Mouse (Mus musculus): ENCODE data around the gene Sfi1. TPM values are rescaled to one million over a fixed set of nuclear protein-coding genes. Genes with fewer than 3 reads are reported as not detected.
A peak's percentile ranks its signal among the peaks of the same experiment; 100 is the strongest.

The Sfi1 gene
- 13.4 and 13.7 TPM in 2 replicates for polyA plus RNA-seq (2016; fragmentation: Nextera tagmentation; extraction: Ambion mirVana)

DNA sequence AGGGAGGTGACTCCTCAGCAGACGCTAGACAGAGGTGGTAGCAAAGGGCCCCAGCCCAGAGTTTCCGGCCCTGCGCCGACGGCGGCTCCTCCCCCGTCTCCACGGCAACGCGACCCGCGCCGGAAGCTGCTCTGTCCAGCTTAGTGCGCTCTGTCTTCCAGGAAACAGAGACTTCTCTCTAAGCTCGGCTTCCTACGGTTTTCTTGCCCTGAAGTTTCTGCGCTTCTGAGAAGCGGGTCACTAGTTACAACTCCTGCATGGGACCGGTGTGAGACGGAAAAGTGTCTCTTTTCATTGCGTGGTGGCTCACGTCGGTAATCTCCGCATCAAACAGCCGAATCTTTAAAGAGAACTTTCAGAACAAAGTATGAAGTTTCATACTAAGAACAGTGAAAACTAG lies at the start of gene Sfi1:
Gene Sfi1 (minus strand): TSS at position 101 of the 400 bp plus-strand sequence.
- WGBS: 84% methylated on average over 25 of the region's 25 CpGs
- no peak within 1 kb of the TSS for H3K27ac ChIP-seq

DNA sequence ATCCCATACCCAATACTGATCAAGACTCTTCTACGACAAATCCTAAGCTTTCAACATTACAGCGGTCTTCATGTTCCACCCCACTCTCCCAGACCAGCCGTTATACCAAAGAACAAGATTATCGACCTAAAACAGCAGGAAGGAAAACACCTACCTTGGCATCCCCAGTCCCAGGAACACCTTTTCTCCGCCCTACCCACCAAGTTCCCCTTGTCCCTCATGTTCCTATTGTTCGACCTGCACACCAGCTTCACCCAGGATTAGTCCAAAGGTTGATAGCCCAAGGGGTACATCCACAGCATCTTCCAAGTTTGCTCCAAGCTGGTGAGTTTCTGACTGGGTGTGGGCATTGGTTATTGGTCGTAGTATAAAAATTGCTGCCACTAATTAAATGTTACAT lies 49.1 kb upstream of the Sfi1 start:
- no peak overlapping the region for H3K27ac ChIP-seq
- no peak for DNase-seq (ENCODE audit: extremely low spot score, low spot score)
- H3K4me1 ChIP-seq: no peaks in the 10 kb centered on the region
- peaks cover 100% of the 10 kb centered on the region for H3K36me3 ChIP-seq (replicated peaks)
- WGBS: 94% methylated on average over 7 of the region's 7 CpGs
- no peak overlapping the region for H3K4me3 ChIP-seq
- peaks cover 9% of the 10 kb centered on the region; the same call in 1 of the 2 replicates for H3K9me3 ChIP-seq
- H3K27me3 ChIP-seq (ENCODE audit: poor library complexity, severe bottlenecking): no peaks in the 10 kb centered on the region

More for the DNA sequence above, at the start of gene Sfi1:
- DNase-seq (ENCODE audit: extremely low spot score, low spot score): no peak
- no peaks in the 10 kb centered on the region for H3K36me3 ChIP-seq (replicated peaks)
- H3K27me3 ChIP-seq (ENCODE audit: poor library complexity, severe bottlenecking): no peaks in the 10 kb centered on the region
- no peaks in the 10 kb centered on the region for H3K9me3 ChIP-seq
- no peak within 1 kb of the TSS for H3K4me3 ChIP-seq
- H3K4me1 ChIP-seq: no peaks in the 10 kb centered on the region

DNA sequence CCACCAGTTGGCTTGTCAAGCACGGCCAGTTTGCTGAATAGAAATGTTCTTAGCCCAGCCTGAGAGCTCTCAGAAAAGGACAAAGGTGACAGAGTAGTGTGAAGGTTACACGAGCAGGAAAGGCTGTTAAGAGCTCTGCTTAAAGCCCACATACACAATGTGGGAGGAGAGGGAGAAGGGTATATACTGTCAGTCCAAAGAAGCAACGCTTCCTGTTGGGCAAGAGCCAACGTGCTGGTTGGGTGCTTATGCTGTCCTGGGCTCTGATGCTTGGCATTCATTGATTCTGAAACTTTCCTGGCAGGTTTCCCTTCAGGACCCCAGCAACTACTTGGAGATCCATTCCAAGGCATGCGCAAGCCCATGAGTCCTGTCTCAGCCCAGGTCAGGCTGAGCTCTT lies 42.0 kb upstream of the Sfi1 start:
- H3K9me3 ChIP-seq: no peaks in the 10 kb centered on the region; the same call in 1 of the 2 replicates
- H3K27me3 ChIP-seq (ENCODE audit: poor library complexity, severe bottlenecking): no peaks in the 10 kb centered on the region
- H3K27ac ChIP-seq: no peak overlapping the region
- 92% methylated on average over 5 of the region's 5 CpGs for WGBS
- no peak for DNase-seq (ENCODE audit: extremely low spot score, low spot score)
- no peak overlapping the region for H3K4me3 ChIP-seq
- no peaks in the 10 kb centered on the region for H3K4me1 ChIP-seq
- peaks cover 98% of the 10 kb centered on the region for H3K36me3 ChIP-seq (replicated peaks)

DNA sequence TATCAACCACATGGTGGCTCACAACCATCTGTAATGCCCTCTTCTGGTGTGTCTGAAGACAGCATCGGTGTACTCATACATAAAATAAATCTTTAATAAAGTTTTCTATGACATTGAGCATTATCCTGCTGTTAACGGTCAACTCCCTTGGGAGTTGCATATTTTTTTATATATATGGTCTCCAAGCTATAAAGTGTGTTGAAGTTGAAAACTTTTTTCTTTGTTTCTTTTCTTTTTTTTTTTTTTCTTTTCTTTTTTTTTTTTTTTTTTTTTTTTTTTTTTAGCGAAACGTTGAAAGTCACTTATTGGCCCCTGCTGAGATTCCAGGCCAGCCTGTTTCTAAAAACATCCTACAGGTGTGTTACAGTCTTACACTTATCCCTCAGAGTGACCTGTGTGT lies 40.4 kb upstream of the Sfi1 start:
- no peak overlapping the region for H3K27ac ChIP-seq
- H3K4me3 ChIP-seq: no peak overlapping the region
- DNase-seq (ENCODE audit: extremely low spot score, low spot score): no peak
- H3K9me3 ChIP-seq: no peaks in the 10 kb centered on the region; the same call in 1 of the 2 replicates
- H3K4me1 ChIP-seq: no peaks in the 10 kb centered on the region
- 96% methylated on average over 4 of the region's 4 CpGs for WGBS
- H3K36me3 ChIP-seq (replicated peaks): peaks cover 98% of the 10 kb centered on the region
- H3K27me3 ChIP-seq (ENCODE audit: poor library complexity, severe bottlenecking): no peaks in the 10 kb centered on the region

DNA sequence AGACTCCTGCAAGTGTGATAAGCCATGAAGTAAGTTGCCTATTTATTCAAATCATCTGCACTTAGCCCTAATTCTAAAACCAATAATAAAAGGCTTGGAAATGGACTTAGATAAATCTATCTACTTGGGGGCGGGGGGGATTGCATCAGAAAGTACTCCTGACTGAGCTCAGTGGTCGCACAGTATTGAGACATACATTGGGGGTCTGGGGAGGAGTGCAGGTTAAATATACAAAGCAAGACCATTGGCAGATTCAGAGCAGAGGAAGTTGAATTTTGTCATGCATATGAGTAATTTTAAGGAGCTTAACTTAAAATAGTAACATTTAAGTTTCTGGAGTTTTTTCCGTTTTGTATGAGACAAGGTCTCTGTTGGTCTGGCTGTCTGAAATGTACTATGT lies 39.0 kb upstream of the Sfi1 start:
- Histone ChIP-seq H3K36me3 (replicated peaks) (peaks cover 95% of the 10 kb centered on the region), H3K27ac (no peak overlapping the region), H3K9me3 (no peaks in the 10 kb centered on the region; the same call in 1 of the 2 replicates), H3K4me3 (no peak overlapping the region), H3K27me3 (ENCODE audit: poor library complexity, severe bottlenecking) (no peaks in the 10 kb centered on the region), H3K4me1 (no peaks in the 10 kb centered on the region)
- WGBS: 91% methylated on average over 3 of the region's 3 CpGs
- no peak for DNase-seq (ENCODE audit: extremely low spot score, low spot score)

DNA sequence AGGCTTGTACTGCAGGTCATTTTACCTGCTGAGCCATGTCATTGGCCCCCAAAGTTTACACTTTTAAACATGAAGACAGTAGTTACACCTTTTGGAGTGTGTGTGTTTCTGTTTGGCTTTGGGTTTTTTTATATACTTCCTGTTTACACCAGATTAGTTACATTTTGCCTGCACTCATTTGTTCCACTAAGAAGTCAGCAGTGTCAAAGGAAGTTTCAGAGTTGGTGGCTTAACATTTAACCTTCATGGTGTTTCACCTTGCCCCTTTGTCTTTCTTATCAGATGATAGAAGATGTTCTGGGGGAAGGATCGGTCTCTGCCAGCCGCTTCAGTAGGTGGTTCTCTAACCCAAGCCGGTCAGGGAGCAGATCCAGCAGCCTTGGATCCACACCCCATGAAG lies 33.9 kb upstream of the Sfi1 start:
- WGBS: 97% methylated on average over 3 of the region's 3 CpGs

DNA sequence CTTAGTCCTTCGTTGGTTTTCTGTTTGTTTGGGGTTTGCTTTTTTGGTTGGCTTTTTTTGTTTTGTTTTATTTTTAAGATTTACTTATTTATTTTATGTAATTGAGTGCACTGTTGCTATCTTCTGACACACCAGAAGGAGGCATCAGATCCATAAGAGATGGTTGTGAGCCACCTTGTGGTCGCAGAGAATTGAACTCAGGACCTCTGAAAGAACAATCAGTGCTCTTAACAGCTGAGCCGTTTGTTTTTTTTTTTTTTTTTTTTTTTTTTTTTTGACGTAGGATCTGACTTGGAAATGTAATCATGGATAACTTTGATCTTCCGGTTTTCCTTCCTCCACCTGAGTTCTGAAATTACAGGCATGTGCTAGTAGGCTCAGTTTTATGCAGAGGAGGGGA lies 29.8 kb upstream of the Sfi1 start:
- no peak overlapping the region for H3K27ac ChIP-seq
- no peaks in the 10 kb centered on the region for H3K4me1 ChIP-seq
- DNase-seq (ENCODE audit: extremely low spot score, low spot score): no peak
- no peaks in the 10 kb centered on the region for H3K27me3 ChIP-seq (ENCODE audit: poor library complexity, severe bottlenecking)
- H3K36me3 ChIP-seq (replicated peaks): peaks cover 96% of the 10 kb centered on the region
- H3K4me3 ChIP-seq: no peak overlapping the region
- H3K9me3 ChIP-seq: no peaks in the 10 kb centered on the region
- 90% methylated on average over 5 of the region's 5 CpGs for WGBS

More for the DNA sequence above, 33.9 kb upstream of the Sfi1 start:
- Histone ChIP-seq H3K36me3 (replicated peaks) (peaks cover 97% of the 10 kb centered on the region), H3K4me3 (no peak overlapping the region), H3K27ac (no peak overlapping the region), H3K4me1 (no peaks in the 10 kb centered on the region), H3K27me3 (ENCODE audit: poor library complexity, severe bottlenecking) (no peaks in the 10 kb centered on the region), H3K9me3 (no peaks in the 10 kb centered on the region)
- no peak for DNase-seq (ENCODE audit: extremely low spot score, low spot score)

DNA sequence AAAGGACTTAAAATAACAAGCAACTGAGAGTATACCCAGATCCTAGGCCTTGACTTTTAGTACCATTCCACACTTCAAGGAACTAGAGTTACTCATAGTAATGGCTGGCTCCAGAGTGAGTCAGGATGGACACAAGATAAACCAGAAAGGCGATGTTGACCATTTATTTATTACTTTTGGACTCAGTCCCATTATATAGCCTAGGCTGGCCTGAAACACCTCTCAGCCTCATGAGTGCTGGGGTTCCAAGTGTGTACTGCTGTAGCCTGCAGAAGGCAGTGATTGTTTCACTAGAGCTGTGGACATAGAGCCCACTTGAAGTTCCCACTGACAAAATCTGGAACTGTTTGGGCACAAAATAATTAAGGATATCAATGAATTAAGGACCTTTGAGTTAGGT lies 19.3 kb upstream of the Sfi1 start:
- Histone ChIP-seq H3K4me1 (no peaks in the 10 kb centered on the region), H3K4me3 (no peak overlapping the region), H3K27ac (no peak overlapping the region), H3K36me3 (replicated peaks) (peaks cover 98% of the 10 kb centered on the region), H3K9me3 (no peaks in the 10 kb centered on the region), H3K27me3 (ENCODE audit: poor library complexity, severe bottlenecking) (no peaks in the 10 kb centered on the region)
- WGBS: 92% methylated on average over 1 of the region's 1 CpGs
- no peak for DNase-seq (ENCODE audit: extremely low spot score, low spot score)

DNA sequence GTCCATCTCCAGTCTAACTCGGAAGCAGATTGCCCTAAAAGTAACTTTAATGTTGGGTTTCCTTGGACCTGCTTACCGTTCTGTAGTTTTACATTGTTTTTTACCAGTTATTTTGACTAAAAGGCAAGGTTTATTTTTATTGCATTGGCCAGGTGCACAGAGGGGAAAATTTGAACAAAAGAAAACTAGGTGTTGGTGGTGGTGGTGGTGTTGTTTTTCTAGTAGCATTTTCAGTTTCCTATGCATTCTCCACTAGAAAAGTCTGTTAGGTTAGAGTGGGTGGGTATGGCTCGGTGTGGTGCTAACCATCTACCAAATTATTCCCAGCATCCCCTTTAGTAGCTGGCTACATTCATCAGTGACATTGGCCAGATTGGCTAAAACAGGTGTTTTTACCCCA lies 13.5 kb upstream of the Sfi1 start:
- H3K4me1 ChIP-seq: peaks cover 13% of the 10 kb centered on the region
- 95% methylated on average over 3 of the region's 3 CpGs for WGBS
- H3K36me3 ChIP-seq (replicated peaks): peaks cover 75% of the 10 kb centered on the region

DNA sequence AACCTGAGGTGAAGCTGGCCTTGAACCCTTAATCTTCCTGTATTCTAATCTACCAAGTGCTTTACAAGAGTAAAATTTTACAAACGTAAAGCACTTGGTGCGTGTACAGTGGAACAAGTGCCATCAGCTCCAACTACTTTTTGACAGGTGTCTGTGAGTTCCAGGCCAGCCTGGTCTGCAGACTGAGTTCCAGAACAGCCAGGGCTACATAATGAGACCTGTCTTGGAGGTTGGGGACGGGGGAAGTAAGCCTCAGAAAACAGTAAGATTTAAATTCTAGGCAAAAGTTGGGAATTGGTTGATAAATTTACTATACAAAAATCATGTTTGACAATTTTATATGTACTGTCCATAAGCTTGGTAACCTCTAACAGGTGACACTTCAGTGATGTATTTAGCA lies 11.9 kb upstream of the Sfi1 start:
- no peak overlapping the region for H3K4me3 ChIP-seq
- whole genome bisulfite sequencing: 94% methylated on average over 3 of the region's 3 CpGs
- no peak for DNase-seq (ENCODE audit: extremely low spot score, low spot score)

More for the DNA sequence above, 13.5 kb upstream of the Sfi1 start:
- no peaks in the 10 kb centered on the region for H3K9me3 ChIP-seq
- H3K27me3 ChIP-seq (ENCODE audit: poor library complexity, severe bottlenecking): no peaks in the 10 kb centered on the region
- H3K27ac ChIP-seq: no peak overlapping the region
- H3K4me3 ChIP-seq: no peak overlapping the region
- DNase-seq (ENCODE audit: extremely low spot score, low spot score): no peak

DNA sequence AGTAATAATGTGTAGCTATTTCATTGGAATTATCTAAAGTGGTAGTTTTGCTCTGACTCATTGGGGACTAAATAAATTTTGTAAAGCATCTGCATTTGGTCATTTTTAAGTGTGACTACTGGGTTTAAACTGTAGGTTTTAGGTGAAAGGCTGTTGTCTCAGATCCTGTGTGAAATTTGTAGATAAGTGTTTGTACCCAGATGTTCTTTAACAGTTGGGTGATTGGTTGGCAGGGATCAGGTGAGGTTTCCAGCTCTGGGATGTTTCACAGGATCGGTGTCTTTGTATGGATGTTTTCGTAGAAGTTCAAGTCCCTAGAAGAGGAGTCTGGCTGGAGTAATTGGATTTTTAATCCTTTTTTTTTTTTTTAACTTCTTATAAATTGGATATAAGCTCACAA lies 10.5 kb upstream of the Sfi1 start:
- WGBS: 89% methylated on average over 2 of the region's 2 CpGs
- Histone ChIP-seq H3K27ac (no peak overlapping the region), H3K36me3 (replicated peaks) (peaks cover 45% of the 10 kb centered on the region), H3K9me3 (no peaks in the 10 kb centered on the region), H3K27me3 (ENCODE audit: poor library complexity, severe bottlenecking) (no peaks in the 10 kb centered on the region), H3K4me3 (peak overlapping the region; percentile 51), H3K4me1 (peaks cover 13% of the 10 kb centered on the region)
- no peak for DNase-seq (ENCODE audit: extremely low spot score, low spot score)

More for the DNA sequence above, 11.9 kb upstream of the Sfi1 start:
- H3K9me3 ChIP-seq: no peaks in the 10 kb centered on the region
- H3K4me1 ChIP-seq: peaks cover 13% of the 10 kb centered on the region
- no peak overlapping the region for H3K27ac ChIP-seq
- peaks cover 60% of the 10 kb centered on the region for H3K36me3 ChIP-seq (replicated peaks)
- H3K27me3 ChIP-seq (ENCODE audit: poor library complexity, severe bottlenecking): no peaks in the 10 kb centered on the region

DNA sequence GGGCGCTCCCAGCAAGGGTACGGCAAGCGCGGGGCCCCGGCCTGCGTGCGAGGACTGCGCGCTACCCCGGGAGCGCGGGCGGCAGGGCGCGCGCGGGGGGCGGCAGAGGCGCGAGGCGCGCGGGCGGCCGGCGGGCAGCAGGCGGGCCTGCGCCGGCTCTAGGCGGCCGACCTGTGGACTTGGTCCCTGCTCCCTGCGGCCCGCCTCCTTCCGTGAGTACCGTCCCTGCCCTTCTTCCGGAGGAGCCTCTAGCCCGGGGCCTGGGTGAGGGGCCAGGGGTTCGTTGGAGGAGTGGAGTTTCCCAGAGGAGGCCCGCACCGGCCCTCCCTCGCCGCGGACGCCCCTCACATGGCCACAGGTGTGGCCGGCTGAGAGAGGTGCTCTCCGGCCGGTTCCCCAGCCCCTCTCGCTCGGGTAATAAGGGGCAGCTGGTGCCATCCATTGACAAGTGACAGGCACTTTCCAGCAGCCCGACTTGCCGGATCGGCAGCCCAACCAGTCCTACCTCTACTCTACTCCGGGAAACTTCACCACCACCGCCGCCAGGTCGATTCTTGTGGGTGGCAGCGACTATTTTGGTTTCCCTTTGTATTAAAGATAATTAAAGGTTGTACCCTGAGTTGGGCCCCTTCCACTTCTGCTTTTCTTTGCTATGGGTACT lies 9.6 kb upstream of the Sfi1 start:
- Histone ChIP-seq H3K4me3 (peak overlapping the region; percentile 51), H3K27me3 (ENCODE audit: poor library complexity, severe bottlenecking) (no peaks in the 10 kb centered on the region), H3K4me1 (peaks cover 13% of the 10 kb centered on the region), H3K36me3 (replicated peaks) (peaks cover 37% of the 10 kb centered on the region), H3K27ac (peak overlapping the region; percentile 85), H3K9me3 (no peaks in the 10 kb centered on the region)
- 3% methylated on average over 55 of the region's 57 CpGs for WGBS
- peak; percentile 67 for DNase-seq (ENCODE audit: extremely low spot score, low spot score)

DNA sequence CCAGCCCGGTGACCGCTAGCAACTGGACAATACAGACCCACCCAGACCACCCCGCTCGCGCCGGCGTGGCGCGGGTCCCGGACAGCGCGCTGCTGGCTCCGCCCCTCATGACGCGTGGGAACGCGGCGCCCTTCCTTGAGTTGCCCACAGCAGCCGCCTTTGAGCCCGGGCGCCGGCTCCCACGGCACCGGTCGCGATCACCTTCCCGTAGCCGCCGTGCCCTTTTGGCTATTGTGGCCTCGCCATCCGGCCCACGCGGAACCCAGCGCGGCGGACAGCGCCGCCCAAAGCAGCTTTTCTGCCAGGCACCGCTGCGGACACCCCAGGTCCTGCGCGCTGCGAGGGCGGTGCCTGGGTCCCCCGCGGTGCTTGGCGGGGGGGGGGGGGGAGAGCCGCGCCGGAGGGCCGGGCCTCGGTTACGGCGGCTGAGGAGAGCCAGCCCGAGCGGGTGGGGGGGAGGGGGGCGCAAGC lies 9.0 kb upstream of the Sfi1 start, which contains the start of gene Eif4enif1:
Gene Eif4enif1 (plus strand): TSS at position 162 of the 471 bp plus-strand sequence.
- Histone ChIP-seq H3K4me1 (peaks cover 13% of the 10 kb centered on the region), H3K36me3 (replicated peaks) (peaks cover 30% of the 10 kb centered on the region), H3K9me3 (no peaks in the 10 kb centered on the region), H3K27me3 (ENCODE audit: poor library complexity, severe bottlenecking) (no peaks in the 10 kb centered on the region), H3K27ac (peak within 1 kb of the TSS; percentile 85), H3K4me3 (peak within 1 kb of the TSS; percentile 51)
- peak; percentile 94 for DNase-seq (ENCODE audit: extremely low spot score, low spot score)
- under 1% methylated on average over 45 of the region's 57 CpGs for WGBS
